Mouse (Mus musculus): ENCODE data around the gene Ano6. TPM values are rescaled to one million over a fixed set of nuclear protein-coding genes. Genes with fewer than 3 reads are reported as not detected.

Ano6 gene
- polyA plus RNA-seq, 1 experiment, result 54.5 TPM

GRCm38 (mm10) chr15:95763464-95763863 is 27.2 kb upstream of the Ano6 start:
- H3ac ChIP-seq (ENCODE audit: control insufficient read depth, insufficient read length), result no peak overlapping the region
- TF ChIP-seq TCF3 (IDR thresholded peaks at IDR 0.05; ENCODE audit: insufficient read length, low read depth), result no peak
- TF ChIP-seq REST (IDR thresholded peaks at IDR 0.05; ENCODE audit: insufficient read depth, insufficient read length), result no peak
- TF ChIP-seq POLR2AphosphoS2 (IDR thresholded peaks at IDR 0.05; ENCODE audit: insufficient read length, low read depth), result no peak
- no peak for TF ChIP-seq E2F4 (IDR thresholded peaks at IDR 0.05; ENCODE audit: insufficient read depth)
- TF ChIP-seq MAX (IDR thresholded peaks at IDR 0.05; ENCODE audit: low read depth), result no peak
- TF ChIP-seq MYOD1 (IDR thresholded peaks at IDR 0.05; ENCODE audit: control insufficient read depth in 1 of 3, insufficient read length in 2 of 3, low read depth in 2 of 3), result no peak
- TF ChIP-seq CEBPB (IDR thresholded peaks at IDR 0.05; ENCODE audit: insufficient read depth, poor library complexity, severe bottlenecking), result no peak
- TF ChIP-seq SRF (IDR thresholded peaks at IDR 0.05; ENCODE audit: control insufficient read depth, insufficient read length, low read depth), result no peak
- TF ChIP-seq USF1 (IDR thresholded peaks at IDR 0.05; ENCODE audit: low read depth), result no peak
- TF ChIP-seq TCF12 (IDR thresholded peaks at IDR 0.05; ENCODE audit: insufficient read depth, poor library complexity, severe bottlenecking), result no peak
- TF ChIP-seq MYOG (IDR thresholded peaks at IDR 0.05; ENCODE audit: control insufficient read depth in 1 of 3, insufficient read depth in 1 of 3, insufficient read length in 2 of 3, low read depth in 2 of 3), result no peak
- TF ChIP-seq POLR2A (IDR thresholded peaks at IDR 0.05; ENCODE audit: insufficient read length, low read depth), result no peak
- no peaks in the 10 kb centered on the region for H3K27me3 ChIP-seq (ENCODE audit: control insufficient read depth, insufficient read depth, insufficient read length)
- H3K36me3 ChIP-seq (ENCODE audit: control insufficient read depth, insufficient read depth), result no peaks in the 10 kb centered on the region
- no peaks in the 10 kb centered on the region for H3K79me2 ChIP-seq (ENCODE audit: control insufficient read depth, insufficient read depth)
- H3K4me2 ChIP-seq (ENCODE audit: low read depth), result peak overlapping the region; percentile 41
- H3K4me3 ChIP-seq, result no peak overlapping the region

- H3K79me2 ChIP-seq (ENCODE audit: control insufficient read depth, insufficient read depth), result no peaks in the 10 kb centered on the region
- no peak overlapping the region for H3K4me2 ChIP-seq (ENCODE audit: low read depth)
- TF ChIP-seq CEBPB (IDR thresholded peaks at IDR 0.05; ENCODE audit: insufficient read depth, poor library complexity, severe bottlenecking) (no peak), USF1 (IDR thresholded peaks at IDR 0.05; ENCODE audit: low read depth) (no peak), TCF3 (IDR thresholded peaks at IDR 0.05; ENCODE audit: insufficient read length, low read depth) (no peak), MYOD1 (IDR thresholded peaks at IDR 0.05; ENCODE audit: control insufficient read depth in 1 of 3, insufficient read length in 2 of 3, low read depth in 2 of 3) (no peak), E2F4 (IDR thresholded peaks at IDR 0.05; ENCODE audit: insufficient read depth) (no peak), TCF12 (IDR thresholded peaks at IDR 0.05; ENCODE audit: insufficient read depth, poor library complexity, severe bottlenecking) (no peak), REST (IDR thresholded peaks at IDR 0.05; ENCODE audit: insufficient read depth, insufficient read length) (no peak), MYOG (IDR thresholded peaks at IDR 0.05; ENCODE audit: control insufficient read depth in 1 of 3, insufficient read depth in 1 of 3, insufficient read length in 2 of 3, low read depth in 2 of 3) (no peak), POLR2AphosphoS2 (IDR thresholded peaks at IDR 0.05; ENCODE audit: insufficient read length, low read depth) (no peak), SRF (IDR thresholded peaks at IDR 0.05; ENCODE audit: control insufficient read depth, insufficient read length, low read depth) (no peak), POLR2A (IDR thresholded peaks at IDR 0.05; ENCODE audit: insufficient read length, low read depth) (no peak), MAX (IDR thresholded peaks at IDR 0.05; ENCODE audit: low read depth) (no peak)
- H3K4me3 ChIP-seq, result no peak overlapping the region
- no peak overlapping the region for H3ac ChIP-seq (ENCODE audit: control insufficient read depth, insufficient read length)
- H3K36me3 ChIP-seq (ENCODE audit: control insufficient read depth, insufficient read depth), result no peaks in the 10 kb centered on the region
- H3K27me3 ChIP-seq (ENCODE audit: control insufficient read depth, insufficient read depth, insufficient read length), result no peaks in the 10 kb centered on the region
Observed at GRCm38 (mm10) chr15:95765271-95765670, 25.4 kb upstream of the Ano6 start.

GRCm38 (mm10) chr15:95765936-95766335 is 24.7 kb upstream of the Ano6 start:
- Histone ChIP-seq H3ac (ENCODE audit: control insufficient read depth, insufficient read length) (no peak overlapping the region), H3K4me2 (ENCODE audit: low read depth) (no peak overlapping the region), H3K36me3 (ENCODE audit: control insufficient read depth, insufficient read depth) (no peaks in the 10 kb centered on the region), H3K27me3 (ENCODE audit: control insufficient read depth, insufficient read depth, insufficient read length) (no peaks in the 10 kb centered on the region), H3K4me3 (no peak overlapping the region), H3K79me2 (ENCODE audit: control insufficient read depth, insufficient read depth) (no peaks in the 10 kb centered on the region)
- TF ChIP-seq POLR2A (IDR thresholded peaks at IDR 0.05; ENCODE audit: insufficient read length, low read depth) (no peak), REST (IDR thresholded peaks at IDR 0.05; ENCODE audit: insufficient read depth, insufficient read length) (no peak), SRF (IDR thresholded peaks at IDR 0.05; ENCODE audit: control insufficient read depth, insufficient read length, low read depth) (no peak), MAX (IDR thresholded peaks at IDR 0.05; ENCODE audit: low read depth) (no peak), POLR2AphosphoS2 (IDR thresholded peaks at IDR 0.05; ENCODE audit: insufficient read length, low read depth) (no peak), CEBPB (IDR thresholded peaks at IDR 0.05; ENCODE audit: insufficient read depth, poor library complexity, severe bottlenecking) (no peak), MYOG (IDR thresholded peaks at IDR 0.05; ENCODE audit: control insufficient read depth in 1 of 3, insufficient read depth in 1 of 3, insufficient read length in 2 of 3, low read depth in 2 of 3) (no peak), TCF12 (IDR thresholded peaks at IDR 0.05; ENCODE audit: insufficient read depth, poor library complexity, severe bottlenecking) (no peak), TCF3 (IDR thresholded peaks at IDR 0.05; ENCODE audit: insufficient read length, low read depth) (no peak), MYOD1 (IDR thresholded peaks at IDR 0.05; ENCODE audit: control insufficient read depth in 1 of 3, insufficient read length in 2 of 3, low read depth in 2 of 3) (no peak)

- Histone ChIP-seq H3K4me3 (no peak overlapping the region), H3K4me2 (ENCODE audit: low read depth) (no peak overlapping the region), H3K27me3 (ENCODE audit: control insufficient read depth, insufficient read depth, insufficient read length) (no peaks in the 10 kb centered on the region), H3K79me2 (ENCODE audit: control insufficient read depth, insufficient read depth) (no peaks in the 10 kb centered on the region), H3ac (ENCODE audit: control insufficient read depth, insufficient read length) (no peak overlapping the region), H3K36me3 (ENCODE audit: control insufficient read depth, insufficient read depth) (no peaks in the 10 kb centered on the region)
- TF ChIP-seq POLR2AphosphoS2 (IDR thresholded peaks at IDR 0.05; ENCODE audit: insufficient read length, low read depth) (no peak), TCF3 (IDR thresholded peaks at IDR 0.05; ENCODE audit: insufficient read length, low read depth) (no peak), MYOG (IDR thresholded peaks at IDR 0.05; ENCODE audit: control insufficient read depth in 1 of 3, insufficient read depth in 1 of 3, insufficient read length in 2 of 3, low read depth in 2 of 3) (no peak), TCF12 (IDR thresholded peaks at IDR 0.05; ENCODE audit: insufficient read depth, poor library complexity, severe bottlenecking) (no peak), POLR2A (IDR thresholded peaks at IDR 0.05; ENCODE audit: insufficient read length, low read depth) (no peak), MAX (IDR thresholded peaks at IDR 0.05; ENCODE audit: low read depth) (no peak), SRF (IDR thresholded peaks at IDR 0.05; ENCODE audit: control insufficient read depth, insufficient read length, low read depth) (no peak), USF1 (IDR thresholded peaks at IDR 0.05; ENCODE audit: low read depth) (no peak), REST (IDR thresholded peaks at IDR 0.05; ENCODE audit: insufficient read depth, insufficient read length) (no peak), E2F4 (IDR thresholded peaks at IDR 0.05; ENCODE audit: insufficient read depth) (no peak), CEBPB (IDR thresholded peaks at IDR 0.05; ENCODE audit: insufficient read depth, poor library complexity, severe bottlenecking) (no peak), MYOD1 (IDR thresholded peaks at IDR 0.05; ENCODE audit: control insufficient read depth in 1 of 3, insufficient read length in 2 of 3, low read depth in 2 of 3) (no peak)
Observed at GRCm38 (mm10) chr15:95767825-95768224, 22.8 kb upstream of the Ano6 start.

Data from myocyte (in vitro differentiated cells).